Mouse (Mus musculus): ENCODE data around the gene Mocs3. TPM values are rescaled to one million over a fixed set of nuclear protein-coding genes. Genes with fewer than 3 reads are reported as not detected.

Gene Mocs3
- total and polyA plus RNA-seq, 3 experiments, result 2.9 to 5.1 TPM; not detected in 1

DNA sequence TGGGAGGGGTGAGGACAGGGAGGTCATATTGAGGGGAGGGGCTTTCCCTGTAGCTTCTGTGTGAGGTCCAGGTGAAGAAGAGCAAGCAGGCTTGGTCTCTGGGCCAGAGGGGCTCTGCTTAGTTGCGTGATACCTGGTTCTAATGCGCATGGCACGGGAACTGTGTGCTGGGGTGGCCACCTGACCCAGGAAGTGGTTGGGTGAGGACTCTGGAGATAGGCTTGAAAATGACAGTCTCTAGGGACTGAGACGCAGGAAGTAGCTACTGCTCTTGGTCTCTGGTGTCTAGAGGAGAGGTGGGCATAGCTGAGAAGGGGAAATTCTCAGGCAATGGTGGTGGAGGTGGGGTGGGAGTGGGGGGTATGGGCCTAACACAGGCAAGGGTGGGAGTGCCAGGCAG lies 26.8 kb downstream of the Mocs3 start:
- no peak for DNase-seq (ENCODE audit: low read depth, low spot score)
- H3K27me3 ChIP-seq (ENCODE audit: control insufficient read depth in 1 of 2, insufficient read depth in 2 of 2, low read length in 2 of 2), result no peaks in the 10 kb centered on the region

DNA sequence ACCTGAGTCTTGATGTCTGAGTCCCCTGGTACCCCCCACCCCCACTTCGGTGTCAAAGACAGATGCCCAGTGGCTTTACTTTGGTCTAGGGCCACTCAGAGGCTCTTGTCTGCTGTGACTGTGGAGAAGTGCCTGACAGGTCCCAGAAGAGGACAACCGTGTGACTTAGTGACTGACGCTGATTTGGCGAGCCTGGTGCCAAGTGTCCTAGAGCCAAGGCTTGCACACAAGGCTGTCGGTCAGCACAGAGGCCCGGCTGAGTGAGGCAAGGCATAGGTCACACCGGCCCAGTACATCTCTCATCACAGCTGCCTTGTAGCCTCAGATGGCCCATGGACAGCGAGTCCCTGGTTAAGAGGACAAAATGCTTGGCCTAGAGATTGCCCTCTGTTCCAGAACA lies 28.6 kb downstream of the Mocs3 start:
- DNase-seq (ENCODE audit: low read depth, low spot score), result no peak
- no peaks in the 10 kb centered on the region for H3K4me1 ChIP-seq (ENCODE audit: control insufficient read depth in 1 of 2, insufficient read depth in 2 of 2, low read length in 2 of 2)
- no peak overlapping the region for H3K9ac ChIP-seq (ENCODE audit: control insufficient read depth, low read depth, low read length, poor library complexity, severe bottlenecking)
- no peak overlapping the region for H3K4me3 ChIP-seq (ENCODE audit: control insufficient read depth in 1 of 2, insufficient read depth in 1 of 2, low read depth in 2 of 2, low read length in 2 of 2)
- H3K27ac ChIP-seq (ENCODE audit: control insufficient read depth, low read depth, low read length), result no peak overlapping the region
- no peaks in the 10 kb centered on the region for H3K36me3 ChIP-seq (ENCODE audit: control insufficient read depth in 1 of 2, insufficient read depth in 2 of 2, low read length in 2 of 2)
- TF ChIP-seq MAFK (IDR thresholded peaks at IDR 0.05; ENCODE audit: borderline replicate concordance, low read depth, low read length), result no peak
- TF ChIP-seq GATA1 (IDR thresholded peaks at IDR 0.05; ENCODE audit: low read depth, low read length), result no peak
- TF ChIP-seq E2F4 (IDR thresholded peaks at IDR 0.05; ENCODE audit: borderline replicate concordance, low read depth, low read length), result no peak
- TF ChIP-seq ELF1 (IDR thresholded peaks at IDR 0.05; ENCODE audit: low read depth, low read length), result no peak
- no peak for TF ChIP-seq KAT2A (conservative IDR thresholded peaks at IDR 0.05; ENCODE audit: low read depth, low read length)
- no peak for TF ChIP-seq RCOR1 (IDR thresholded peaks at IDR 0.05; ENCODE audit: low read depth, low read length)
- no peak for TF ChIP-seq MAX (IDR thresholded peaks at IDR 0.05; ENCODE audit: low read length)
- no peak for TF ChIP-seq GABPA (IDR thresholded peaks at IDR 0.05; ENCODE audit: low read depth, low read length)
- TF ChIP-seq ETS1 (IDR thresholded peaks at IDR 0.05; ENCODE audit: low read depth, low read length), result no peak
- TF ChIP-seq HCFC1 (IDR thresholded peaks at IDR 0.05; ENCODE audit: low read depth, low read length), result no peak
- TF ChIP-seq SIN3A (IDR thresholded peaks at IDR 0.05; ENCODE audit: low read length), result no peak
- TF ChIP-seq BHLHE40 (IDR thresholded peaks at IDR 0.05; ENCODE audit: borderline replicate concordance, low read depth, low read length), result no peak
- no peak for TF ChIP-seq ZNF384 (IDR thresholded peaks at IDR 0.05; ENCODE audit: low read depth, low read length)
- no peak for TF ChIP-seq TAL1 (IDR thresholded peaks at IDR 0.05; ENCODE audit: low read length)
- TF ChIP-seq CHD2 (IDR thresholded peaks at IDR 0.05; ENCODE audit: low read length), result no peak
- no peaks in the 10 kb centered on the region for H3K79me2 ChIP-seq (ENCODE audit: control insufficient read depth, insufficient read depth, low read length, poor library complexity)
- H3K9me3 ChIP-seq (replicated peaks; ENCODE audit: insufficient read depth, low read length), result no peaks in the 10 kb centered on the region
- no peaks in the 10 kb centered on the region for H3K27me3 ChIP-seq (ENCODE audit: control insufficient read depth in 1 of 2, insufficient read depth in 2 of 2, low read length in 2 of 2)

More for the DNA sequence above, 26.8 kb downstream of the Mocs3 start:
- no peaks in the 10 kb centered on the region for H3K9me3 ChIP-seq (replicated peaks; ENCODE audit: insufficient read depth, low read length)
- H3K27ac ChIP-seq (ENCODE audit: control insufficient read depth, low read depth, low read length), result no peak overlapping the region
- no peak overlapping the region for H3K9ac ChIP-seq (ENCODE audit: control insufficient read depth, low read depth, low read length, poor library complexity, severe bottlenecking)
- H3K36me3 ChIP-seq (ENCODE audit: control insufficient read depth in 1 of 2, insufficient read depth in 2 of 2, low read length in 2 of 2), result no peaks in the 10 kb centered on the region
- no peaks in the 10 kb centered on the region for H3K4me1 ChIP-seq (ENCODE audit: control insufficient read depth in 1 of 2, insufficient read depth in 2 of 2, low read length in 2 of 2)
- no peak overlapping the region for H3K4me3 ChIP-seq (ENCODE audit: control insufficient read depth in 1 of 2, insufficient read depth in 1 of 2, low read depth in 2 of 2, low read length in 2 of 2)
- no peaks in the 10 kb centered on the region for H3K79me2 ChIP-seq (ENCODE audit: control insufficient read depth, insufficient read depth, low read length, poor library complexity)
- no peak for TF ChIP-seq MEF2A (IDR thresholded peaks at IDR 0.05; ENCODE audit: extremely low read depth, insufficient replicate concordance, low read depth, low read length, poor library complexity, severe bottlenecking)
- TF ChIP-seq POLR2AphosphoS2 (IDR thresholded peaks at IDR 0.05; ENCODE audit: low read length), result no peak
- TF ChIP-seq USF2 (IDR thresholded peaks at IDR 0.05; ENCODE audit: borderline replicate concordance in 1 of 2, insufficient read depth in 1 of 2, low read depth in 1 of 2, low read length in 2 of 2), result no peak
- no peak for TF ChIP-seq CTCF (IDR thresholded peaks at IDR 0.05 in 2 of 3, conservative IDR thresholded peaks at IDR 0.05 in 1 of 3; ENCODE audit: control insufficient read depth in 1 of 3, insufficient read depth in 1 of 3, low read depth in 2 of 3, low read length in 3 of 3, poor library complexity in 1 of 3, severe bottlenecking in 1 of 3)
- TF ChIP-seq E2F4 (IDR thresholded peaks at IDR 0.05; ENCODE audit: borderline replicate concordance, low read depth, low read length), result no peak
- no peak for TF ChIP-seq BHLHE40 (IDR thresholded peaks at IDR 0.05; ENCODE audit: borderline replicate concordance, low read depth, low read length)
- TF ChIP-seq MAFK (IDR thresholded peaks at IDR 0.05; ENCODE audit: borderline replicate concordance, low read depth, low read length), result no peak
- TF ChIP-seq ZNF384 (IDR thresholded peaks at IDR 0.05; ENCODE audit: low read depth, low read length), result no peak
- no peak for TF ChIP-seq POLR2AphosphoS5 (IDR thresholded peaks at IDR 0.05; ENCODE audit: borderline replicate concordance, low read depth, low read length)
- TF ChIP-seq HCFC1 (IDR thresholded peaks at IDR 0.05; ENCODE audit: low read depth, low read length), result no peak
- no peak for TF ChIP-seq MAX (IDR thresholded peaks at IDR 0.05; ENCODE audit: low read length)
- no peak for TF ChIP-seq TBP (IDR thresholded peaks at IDR 0.05; ENCODE audit: low read depth, low read length)
- no peak for TF ChIP-seq ELF1 (IDR thresholded peaks at IDR 0.05; ENCODE audit: low read depth, low read length)
- no peak for TF ChIP-seq MAZ (IDR thresholded peaks at IDR 0.05; ENCODE audit: low read depth, low read length)
- no peak for TF ChIP-seq ETS1 (IDR thresholded peaks at IDR 0.05; ENCODE audit: low read depth, low read length)
- no peak for TF ChIP-seq EP300 (IDR thresholded peaks at IDR 0.05; ENCODE audit: low read depth in 1 of 2, low read length in 2 of 2)
- TF ChIP-seq MYB (IDR thresholded peaks at IDR 0.05; ENCODE audit: low read depth, low read length), result no peak
- TF ChIP-seq JUND (IDR thresholded peaks at IDR 0.05; ENCODE audit: low read depth, low read length), result no peak
